Mouse (Mus musculus): Measurements from ENCODE around the gene Fem1b.
"Not testable (repeated sequence)": the region's sequence is repeated elsewhere in the genome, so short reads cannot be mapped to it uniquely, and the experiment has no call there.

The Fem1b gene

DNA sequence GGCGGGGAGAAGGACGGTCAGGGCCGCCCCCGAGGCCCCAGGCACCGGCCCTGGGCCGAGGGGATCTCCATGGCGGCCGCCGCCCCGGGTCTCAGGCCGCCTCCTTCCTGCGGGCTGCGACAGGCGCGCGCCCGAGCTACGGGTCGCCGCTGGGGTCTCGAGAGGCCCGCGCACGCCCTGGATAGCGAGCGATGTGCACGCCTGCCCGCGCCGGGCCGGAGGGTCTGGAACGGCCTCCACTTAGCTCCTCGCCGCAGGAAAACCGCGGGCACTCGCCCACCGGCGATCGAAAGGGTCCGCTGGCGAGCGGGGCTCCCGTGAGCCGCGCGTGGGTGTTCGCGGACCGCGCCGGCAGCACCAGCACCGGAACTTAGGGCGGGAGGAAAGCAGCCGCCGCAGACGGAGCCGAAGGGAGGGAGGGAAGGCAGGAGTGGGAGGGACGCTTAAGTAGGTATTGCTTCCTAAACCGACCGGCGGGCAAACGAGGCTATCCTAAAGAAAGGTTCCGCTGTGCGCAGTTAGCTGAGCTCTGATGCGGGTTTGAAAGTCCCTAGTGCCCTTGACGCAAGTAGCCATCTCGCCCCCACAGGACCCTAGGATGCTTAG lies at the start of gene Fem1b:
Fem1b (minus strand) TSS at position 419 of the 606 bp plus-strand sequence.
- ATAC-seq (ENCODE audit: insufficient number of reproducible peaks, low FRiP score, low TSS enrichment): peak; percentile 89

DNA sequence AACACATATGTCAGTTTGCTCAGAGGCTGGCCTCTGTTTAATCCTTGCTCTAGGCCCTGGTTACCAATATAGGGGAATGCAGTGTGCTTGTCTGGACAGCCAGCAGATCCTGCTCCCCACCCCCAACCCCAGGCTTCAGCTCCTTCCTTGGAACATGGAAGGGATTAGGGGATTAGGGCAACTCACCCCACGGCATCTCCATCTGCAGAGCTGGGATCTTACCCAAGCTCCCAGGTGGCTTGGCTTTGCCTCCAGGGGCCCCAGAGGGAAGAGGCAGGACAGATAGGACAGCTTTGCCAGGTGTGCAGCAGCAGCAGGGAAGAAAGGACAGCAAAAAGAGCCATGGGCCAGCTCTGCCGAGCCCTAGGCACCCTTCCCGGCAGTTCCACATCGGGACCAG lies 49.1 kb upstream of the Fem1b start:
- no peak for ATAC-seq (ENCODE audit: insufficient number of reproducible peaks, low FRiP score, low TSS enrichment)

DNA sequence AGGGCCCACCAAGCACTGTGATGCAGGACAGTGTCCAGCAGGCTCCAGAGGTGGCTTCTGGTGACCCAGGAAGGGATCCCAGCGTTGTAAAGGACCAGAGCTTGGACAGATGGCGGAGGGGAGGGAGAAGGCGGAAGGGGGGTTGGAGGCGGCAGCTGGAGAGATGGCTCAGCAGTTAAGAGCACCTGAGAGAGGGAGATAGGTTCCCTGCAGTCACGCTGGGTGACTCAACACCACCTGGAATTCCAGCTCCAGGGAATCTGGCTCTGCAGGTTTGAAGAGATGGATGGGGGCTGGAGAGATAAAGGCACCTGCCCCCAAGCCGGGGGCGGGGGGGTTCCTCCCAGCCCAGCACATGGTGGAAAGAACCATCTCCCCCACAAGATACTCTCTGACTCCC lies 48.4 kb upstream of the Fem1b start:
- not testable (repeated sequence) for ATAC-seq (ENCODE audit: insufficient number of reproducible peaks, low FRiP score, low TSS enrichment)

DNA sequence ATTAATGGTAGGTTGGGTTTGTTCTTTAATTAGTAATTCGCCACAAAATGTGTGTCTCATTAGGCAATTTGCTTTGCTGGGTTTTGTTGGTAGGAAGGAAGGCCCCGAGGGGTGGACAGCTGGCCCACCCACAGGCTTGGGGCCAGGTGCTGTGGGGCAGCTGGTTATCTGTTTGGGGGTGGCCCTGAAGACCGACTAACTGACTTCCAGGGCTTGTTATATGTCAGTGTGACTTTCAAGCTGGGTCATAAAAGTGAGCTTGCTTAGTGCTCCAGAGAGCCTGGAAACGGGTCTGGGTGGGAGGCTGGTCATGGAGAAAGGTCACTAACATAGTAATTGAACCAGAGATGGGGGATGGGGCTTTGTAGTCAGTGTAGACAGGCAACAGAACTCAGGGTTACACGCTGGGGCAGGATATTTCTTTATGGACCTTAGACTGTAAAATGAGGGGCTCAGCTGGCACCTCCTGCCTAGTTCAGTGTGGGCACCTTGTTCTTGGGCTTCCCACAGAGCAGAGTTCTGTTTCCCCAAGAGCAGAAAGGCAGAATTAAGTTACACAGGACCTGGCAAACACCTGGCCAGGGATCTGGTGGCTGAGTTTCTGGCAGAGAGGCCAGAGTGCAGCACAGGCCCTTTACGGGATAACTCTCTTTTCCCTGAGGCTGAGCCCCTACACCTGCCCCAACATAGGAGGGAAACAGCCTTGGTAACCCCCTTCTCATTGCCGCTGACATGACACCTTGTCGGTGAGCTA lies 46.7 kb upstream of the Fem1b start:
- no peak for ATAC-seq (ENCODE audit: insufficient number of reproducible peaks, low FRiP score, low TSS enrichment)

DNA sequence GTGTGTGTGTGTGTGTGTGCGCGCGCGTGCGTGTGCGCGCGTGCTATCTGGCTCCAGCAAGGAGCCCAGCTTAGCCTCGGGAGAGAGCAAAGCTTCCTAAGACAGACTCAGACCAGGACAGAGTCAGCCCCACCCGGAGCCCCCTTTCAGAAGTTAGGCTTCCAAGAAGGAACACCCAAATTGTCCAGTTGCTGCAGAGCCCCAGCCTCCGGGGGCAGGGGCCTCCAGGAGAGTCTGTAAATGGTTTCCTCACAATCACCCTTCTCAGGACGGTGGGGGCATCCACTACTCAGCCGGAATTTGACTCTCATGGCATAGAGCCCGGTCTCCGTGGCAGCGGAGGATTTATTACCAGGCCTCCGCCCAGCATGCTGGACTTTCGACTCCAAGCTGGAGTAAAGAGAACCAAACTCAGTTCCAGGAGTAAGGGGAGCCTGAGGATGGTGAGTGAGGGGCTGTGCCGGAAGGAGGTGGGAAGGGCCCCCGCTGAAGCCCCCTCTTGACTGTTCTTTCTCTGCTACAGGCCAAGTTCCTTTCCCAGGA lies 46.1 kb upstream of the Fem1b start, which contains the start of gene Calml4:
Calml4 (plus strand) TSS at position 362 of the 543 bp plus-strand sequence.
- no peak for ATAC-seq (ENCODE audit: insufficient number of reproducible peaks, low FRiP score, low TSS enrichment)

DNA sequence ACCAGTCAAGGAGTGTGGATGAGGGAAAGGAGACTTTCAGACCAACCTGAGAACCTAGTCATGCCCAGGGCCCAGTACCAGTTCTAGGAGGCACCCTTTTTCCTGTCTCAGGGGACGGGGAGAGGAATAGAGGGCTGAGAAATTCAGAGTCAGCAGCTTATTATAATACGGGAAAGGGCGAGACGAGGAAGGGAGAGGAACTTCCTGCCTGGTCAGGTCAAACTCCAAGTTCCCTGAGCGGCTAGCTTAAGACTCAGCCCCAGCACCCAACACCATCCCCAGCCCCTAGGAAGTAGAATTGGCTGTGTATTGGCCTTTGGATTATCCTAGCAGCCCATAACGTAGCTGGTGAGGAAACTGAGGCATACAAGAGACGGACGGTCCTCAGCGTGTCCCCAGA lies 45.5 kb upstream of the Fem1b start:
- no peak for ATAC-seq (ENCODE audit: insufficient number of reproducible peaks, low FRiP score, low TSS enrichment)

DNA sequence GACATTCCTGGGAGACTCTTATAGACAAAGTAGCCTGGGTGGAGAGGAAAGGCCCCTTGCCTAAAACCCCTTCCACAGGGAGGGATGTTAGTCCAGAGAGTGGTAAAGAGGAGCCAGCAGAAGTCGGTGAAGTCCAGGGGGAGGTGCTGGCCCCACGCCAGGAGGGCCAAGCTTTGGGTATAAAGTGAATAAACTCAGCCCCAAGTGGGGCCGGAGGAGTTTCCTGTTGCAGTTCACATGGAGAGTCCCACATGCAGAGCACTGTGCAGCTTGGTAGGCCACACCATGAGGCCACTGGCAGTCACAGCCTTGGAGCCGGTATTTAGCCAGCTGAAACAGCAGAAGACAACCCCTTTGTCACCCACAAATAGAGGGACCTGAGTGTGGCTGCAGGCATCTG lies 42.7 kb upstream of the Fem1b start:
- ATAC-seq (ENCODE audit: insufficient number of reproducible peaks, low FRiP score, low TSS enrichment): no peak

DNA sequence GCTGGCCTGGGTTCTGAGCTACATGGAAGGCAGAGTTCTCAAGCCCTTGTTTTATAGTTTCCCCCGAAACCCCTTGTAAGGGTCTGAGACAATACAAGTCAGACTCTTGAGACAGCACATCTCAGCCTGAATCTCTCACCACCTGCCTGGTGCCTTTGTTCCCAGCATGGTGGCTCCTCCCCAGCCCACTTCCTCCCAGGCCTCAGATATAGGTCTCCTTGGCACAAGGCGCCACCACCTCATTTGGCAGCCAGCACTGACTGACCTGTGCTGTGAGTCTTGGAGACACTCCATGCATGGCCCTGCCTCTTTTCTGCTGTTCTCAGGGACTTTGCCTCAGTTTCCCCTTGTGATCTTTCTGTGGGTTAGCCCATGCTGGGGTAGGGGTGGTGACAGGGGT lies 39.8 kb upstream of the Fem1b start:
- ATAC-seq (ENCODE audit: insufficient number of reproducible peaks, low FRiP score, low TSS enrichment): no peak

DNA sequence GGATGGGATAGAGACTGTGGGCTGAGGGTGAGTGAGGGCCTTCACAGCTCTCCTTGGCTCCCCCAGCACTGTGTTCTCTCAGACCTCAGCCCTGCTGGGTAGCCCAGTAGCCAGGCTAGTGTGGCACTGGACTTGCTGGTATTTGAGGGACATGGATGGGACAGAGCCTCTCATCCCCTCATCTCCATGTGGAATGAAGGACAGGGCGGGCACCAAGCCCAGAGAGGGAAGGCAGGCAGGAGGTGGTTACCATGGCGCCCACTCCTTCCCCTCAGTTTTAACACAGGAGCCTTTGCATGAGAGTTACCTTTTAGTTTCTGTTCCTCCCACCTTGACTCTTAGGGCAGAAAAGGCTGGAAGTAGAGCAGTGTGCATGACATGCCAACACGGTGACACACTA lies 36.9 kb upstream of the Fem1b start:
- no peak for ATAC-seq (ENCODE audit: insufficient number of reproducible peaks, low FRiP score, low TSS enrichment)

DNA sequence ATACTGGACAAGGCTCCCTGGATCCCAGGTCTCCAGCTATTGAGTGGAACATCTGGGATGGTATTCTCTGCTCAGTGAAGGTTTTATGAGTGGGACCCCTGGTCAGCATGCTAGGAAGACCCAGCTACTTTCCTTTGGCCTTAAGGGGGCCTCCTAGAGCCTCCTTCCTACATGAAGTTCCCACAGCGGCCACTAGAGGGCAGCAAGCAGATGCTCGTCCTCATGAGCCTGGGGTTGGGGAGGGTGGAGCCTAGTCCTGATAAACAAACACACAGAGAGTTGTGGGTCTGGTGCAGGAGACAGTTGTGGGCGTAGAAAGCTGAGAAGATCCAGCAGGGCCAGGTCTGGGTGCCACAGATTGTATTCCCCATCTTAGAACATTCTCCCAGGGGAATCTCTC lies 36.0 kb upstream of the Fem1b start:
- peak; percentile 73; the same call in 1 of the 2 replicates for ATAC-seq (ENCODE audit: insufficient number of reproducible peaks, low FRiP score, low TSS enrichment)

DNA sequence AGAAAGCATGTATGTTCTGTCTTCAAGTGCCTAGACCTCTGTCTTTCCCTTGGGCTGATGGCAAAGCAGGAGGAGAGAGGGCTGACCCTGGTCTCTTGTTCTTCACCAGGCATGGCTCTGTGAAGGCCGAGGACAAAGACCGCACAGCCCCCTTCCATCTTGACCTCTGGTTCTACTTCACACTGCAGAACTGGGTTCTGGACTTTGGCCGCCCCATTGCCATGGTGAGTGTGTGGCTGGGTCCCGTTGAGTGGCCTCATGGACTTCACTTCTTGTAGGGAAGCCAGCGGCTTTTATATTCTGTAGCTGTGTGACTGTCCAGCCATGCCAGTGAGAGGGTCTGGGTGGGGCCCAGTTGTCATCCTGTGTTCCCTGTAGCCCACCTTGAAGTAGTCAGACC lies 32.7 kb upstream of the Fem1b start:
- no peak for ATAC-seq (ENCODE audit: insufficient number of reproducible peaks, low FRiP score, low TSS enrichment)

DNA sequence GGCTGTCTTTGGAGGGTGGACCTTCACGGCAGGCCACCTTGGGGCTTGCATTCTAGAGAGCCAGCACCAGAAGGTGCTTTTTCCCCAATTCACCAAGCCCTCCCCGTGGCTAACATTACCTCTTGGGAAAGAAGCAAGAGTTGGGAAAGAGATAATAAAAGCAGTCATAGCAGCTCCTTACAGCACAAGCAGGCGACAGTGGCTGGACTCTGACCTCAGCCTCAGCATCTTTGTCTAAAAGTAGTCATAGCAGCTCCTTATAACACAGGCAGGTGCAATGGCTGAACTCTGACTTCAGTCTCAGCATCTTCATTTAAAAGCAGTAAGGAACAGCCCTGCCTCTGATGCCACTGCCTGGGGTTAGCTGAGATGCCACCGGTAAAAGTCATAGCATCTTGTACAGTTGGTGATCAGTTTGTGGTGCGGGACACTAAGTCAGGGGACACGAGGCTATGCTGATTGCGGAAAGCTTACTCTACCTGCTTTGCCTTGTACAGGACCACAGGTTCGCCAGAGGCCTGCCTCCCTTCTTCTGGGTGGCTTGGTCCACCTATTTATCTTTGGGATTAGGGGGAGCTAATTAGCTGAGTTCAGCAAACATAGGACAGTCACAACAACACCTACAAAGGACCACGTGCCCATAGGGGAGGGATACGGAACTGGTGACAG lies 31.8 kb upstream of the Fem1b start:
- ATAC-seq (ENCODE audit: insufficient number of reproducible peaks, low FRiP score, low TSS enrichment): no peak

DNA sequence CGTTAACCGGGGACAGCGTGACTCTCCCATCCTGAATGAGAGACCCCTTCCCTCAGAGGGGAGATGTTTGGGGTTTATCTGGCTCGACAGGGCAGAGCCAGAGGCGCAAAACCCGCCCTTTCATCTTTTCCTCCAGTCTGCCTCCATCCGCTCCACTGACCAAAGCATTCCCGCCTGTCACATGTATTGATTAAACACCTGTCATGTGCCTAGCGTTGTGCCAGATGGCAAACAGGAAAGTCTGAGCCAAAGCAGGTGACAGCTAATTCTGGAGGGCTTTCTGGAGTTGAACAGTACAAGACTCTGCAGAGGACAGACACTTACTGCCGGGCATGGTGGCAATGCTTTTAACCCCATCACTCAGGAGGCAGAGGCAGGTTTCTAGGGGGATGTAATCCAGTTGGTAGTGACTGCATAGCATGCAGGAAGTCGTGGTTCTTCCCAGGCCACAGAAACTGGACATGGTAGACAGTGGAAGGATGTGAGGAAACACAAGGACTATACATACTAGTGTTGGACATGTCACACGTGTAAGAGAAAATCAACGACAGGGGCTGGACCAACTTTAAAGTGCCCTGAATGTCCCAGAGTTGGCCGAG lies 27.5 kb upstream of the Fem1b start:
- ATAC-seq (ENCODE audit: insufficient number of reproducible peaks, low FRiP score, low TSS enrichment): peak; percentile 9; the same call in 1 of the 2 replicates

DNA sequence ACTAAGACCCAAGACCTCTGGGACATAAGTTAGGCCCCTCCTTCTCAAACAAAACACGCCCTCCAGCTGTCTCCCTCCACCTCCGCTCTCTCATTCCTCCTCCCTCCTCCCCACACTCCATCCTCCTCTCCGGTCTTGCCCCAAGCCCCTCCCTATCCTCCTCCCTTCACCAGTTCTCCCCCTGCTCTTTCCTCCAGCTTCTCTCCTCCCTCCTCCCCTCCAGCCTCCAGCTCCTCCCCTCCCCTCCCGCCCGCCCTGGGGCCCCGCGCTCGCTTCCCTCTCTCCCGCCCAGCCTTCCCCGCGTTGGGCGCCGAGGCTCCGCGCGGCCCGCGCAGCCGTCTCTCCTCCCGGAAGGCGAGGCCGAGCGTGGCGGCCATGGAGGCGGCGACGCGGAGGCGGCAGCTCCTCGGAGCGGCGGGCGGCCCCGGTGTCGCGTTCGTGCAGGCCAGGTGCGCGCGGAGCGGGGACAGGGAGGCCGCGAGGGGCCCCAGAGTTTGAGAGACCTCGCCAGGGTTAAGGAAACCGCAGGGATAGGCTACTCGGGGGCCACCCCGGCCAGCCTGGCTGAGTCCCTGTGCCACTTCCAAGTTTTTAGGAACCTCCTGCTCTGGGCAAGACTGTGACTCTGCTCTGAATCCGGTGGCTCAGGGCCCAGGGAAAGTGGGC lies 26.9 kb upstream of the Fem1b start, which contains the start of gene Cln6:
Cln6 (plus strand) TSS at position 280 of the 666 bp plus-strand sequence.
- ATAC-seq (ENCODE audit: insufficient number of reproducible peaks, low FRiP score, low TSS enrichment): peak; percentile 72

DNA sequence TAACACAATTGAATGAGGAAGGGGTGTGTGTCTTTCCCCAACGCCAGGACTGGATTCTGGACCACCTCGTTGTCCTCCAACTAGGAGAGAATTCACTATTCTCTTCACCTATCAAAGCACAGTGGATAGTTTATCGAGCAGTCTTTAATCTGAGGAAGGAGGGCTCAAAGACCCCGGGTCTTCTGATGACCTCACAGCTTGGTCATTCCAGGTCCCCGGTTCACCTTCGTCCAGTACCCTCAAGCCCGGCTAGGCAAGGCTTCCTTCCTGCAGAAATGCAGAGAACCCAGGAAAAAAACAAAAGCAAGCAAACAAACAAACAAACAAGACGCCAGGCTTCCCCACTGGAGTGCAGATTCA lies 26.4 kb upstream of the Fem1b start:
- ATAC-seq (ENCODE audit: insufficient number of reproducible peaks, low FRiP score, low TSS enrichment): peak; percentile 28; the same call in 1 of the 2 replicates

DNA sequence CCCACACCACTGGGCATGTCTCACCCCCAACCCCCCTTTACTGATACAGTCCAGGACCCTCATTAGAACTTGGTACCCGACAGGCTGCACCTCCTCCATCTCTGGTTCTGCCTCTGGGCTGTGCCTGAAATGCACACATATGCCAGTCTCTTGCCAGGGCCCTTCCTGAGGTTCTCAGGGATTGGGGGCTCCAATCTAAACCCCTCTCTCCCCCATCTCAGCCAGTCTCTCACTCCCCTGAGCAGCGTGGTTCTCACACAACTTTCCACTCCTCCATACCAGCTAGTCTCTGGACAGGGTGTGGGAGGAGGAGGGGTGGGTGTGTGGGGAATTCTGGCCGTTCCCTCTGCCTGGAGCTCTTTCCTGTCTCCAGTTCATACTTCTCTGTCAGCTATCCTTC lies 25.9 kb upstream of the Fem1b start:
- no peak for ATAC-seq (ENCODE audit: insufficient number of reproducible peaks, low FRiP score, low TSS enrichment)

DNA sequence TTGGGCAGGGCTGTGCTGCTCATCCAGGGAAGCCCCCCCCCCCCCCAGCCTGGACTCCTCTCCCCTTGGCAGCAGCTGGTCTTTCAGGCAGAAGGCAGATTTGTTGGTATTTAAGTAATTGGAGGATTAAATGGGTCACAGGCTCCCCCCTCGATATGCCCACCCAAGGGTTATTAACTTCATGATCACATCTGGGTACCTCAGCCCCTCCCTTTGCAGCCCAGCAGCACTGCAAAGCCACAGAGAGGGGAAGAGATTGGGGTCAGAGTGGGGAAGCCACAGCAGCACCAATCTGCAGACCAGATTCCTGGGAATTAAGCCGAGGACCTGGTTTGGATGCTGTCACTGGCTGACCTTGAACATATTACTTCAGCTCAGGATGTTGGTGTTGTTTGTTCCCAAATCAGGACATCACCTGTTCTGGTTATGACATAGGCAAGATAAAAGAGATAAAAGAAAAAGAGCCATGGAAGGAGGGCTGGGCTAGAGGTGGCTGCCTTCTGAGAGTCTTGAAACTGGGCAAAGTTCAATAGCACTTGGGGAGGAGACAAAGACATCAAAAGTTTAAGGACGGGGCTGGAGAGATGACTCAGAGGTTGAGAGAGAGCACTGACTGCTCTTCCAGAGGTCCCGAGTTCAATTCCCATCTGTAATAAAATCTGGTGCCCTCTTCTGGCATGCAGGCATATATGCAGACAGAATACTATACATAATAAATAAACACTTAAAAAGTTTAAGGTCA lies 24.1 kb upstream of the Fem1b start:
- no peak for ATAC-seq (ENCODE audit: insufficient number of reproducible peaks, low FRiP score, low TSS enrichment)

DNA sequence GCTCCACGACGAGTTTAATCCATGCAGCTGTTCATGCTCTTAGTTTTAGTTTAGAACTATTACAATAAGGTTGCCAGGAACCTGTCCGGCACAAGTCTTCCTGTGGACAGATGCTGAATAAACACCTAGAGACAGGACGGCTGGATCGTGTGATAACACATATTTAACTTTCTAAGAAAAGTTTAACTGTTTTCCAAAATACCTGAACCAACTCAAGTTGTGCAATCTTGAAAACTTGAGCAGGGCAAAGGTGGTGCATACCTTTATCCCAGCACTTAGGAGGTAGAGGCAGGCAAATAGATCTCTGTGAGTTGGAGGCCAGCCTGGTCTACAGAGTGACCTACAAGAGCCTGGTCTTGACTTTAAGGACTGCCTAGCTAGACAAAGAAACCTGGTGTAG lies 23.2 kb upstream of the Fem1b start:
- no peak for ATAC-seq (ENCODE audit: insufficient number of reproducible peaks, low FRiP score, low TSS enrichment)

DNA sequence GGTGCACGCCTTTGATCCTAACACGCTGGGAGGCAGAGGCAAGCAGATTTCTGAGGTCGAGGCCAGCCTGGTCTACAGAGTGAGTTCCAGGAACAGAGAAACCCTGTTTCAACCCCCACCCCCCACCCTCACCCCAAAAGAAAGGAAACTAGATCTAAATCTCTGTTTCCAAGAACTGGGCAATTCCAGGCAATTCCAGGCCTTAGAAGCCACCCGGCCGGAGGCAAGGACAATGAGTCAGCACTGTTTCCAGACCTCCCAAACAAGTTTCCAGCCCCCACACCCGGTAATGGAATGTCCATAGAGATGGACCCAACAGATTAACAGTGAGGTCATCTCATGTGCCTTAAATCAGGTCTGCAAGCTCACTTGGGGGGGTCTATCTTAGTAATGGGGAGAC lies 18.1 kb upstream of the Fem1b start:
- ATAC-seq (ENCODE audit: insufficient number of reproducible peaks, low FRiP score, low TSS enrichment): no peak

DNA sequence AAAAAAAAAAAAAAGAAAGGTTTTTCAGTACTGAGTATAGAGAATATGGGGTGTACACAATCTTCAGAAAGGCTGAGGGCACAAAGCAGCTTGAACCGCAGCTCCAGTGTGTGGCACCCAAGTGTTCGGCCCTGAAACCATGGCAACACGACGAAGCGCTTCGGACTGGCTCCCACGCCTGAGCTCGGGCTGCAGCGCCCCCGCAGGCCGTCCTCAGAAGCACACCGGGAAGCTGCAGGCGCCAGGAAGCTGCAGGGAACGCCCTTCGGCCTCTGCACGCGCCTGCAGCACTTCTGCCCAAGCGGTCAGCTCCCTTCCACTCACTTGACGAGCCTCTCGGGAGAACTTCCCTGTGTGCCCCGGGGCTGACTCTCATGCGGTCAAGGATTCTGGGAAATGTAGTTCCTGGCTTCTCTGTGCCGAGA lies 16.9 kb upstream of the Fem1b start:
- ATAC-seq (ENCODE audit: insufficient number of reproducible peaks, low FRiP score, low TSS enrichment): peak; percentile 99
